Mouse (Mus musculus) MEL (cell line): ENCODE data around the gene Spink2. TPM values are rescaled to one million over a fixed set of nuclear protein-coding genes. Genes with fewer than 3 reads are reported as not detected.

Experiments used
- DNase-seq: peaks from one replicate; pipeline ENCODE4 v3.0.0; 2011; ENCODE audit warnings: low read depth, low spot score
- H3K27ac ChIP-seq: 2 replicates; pipeline ENCODE4 v1.5.1; 2012; ENCODE audit warnings: low read depth, mild to moderate bottlenecking, control low read depth, low read length, moderate library complexity; ENCODE audit not compliant: control insufficient read depth
- H3K27me3 ChIP-seq, 2 experiments: fragments of 150-350 bp in 1 of 2; sonication (generic) in 1 of 2; 2 replicates each; pipeline ENCODE4 v1.6.1; 2012; ENCODE audit warnings: low read length in 2 of 2, mild to moderate bottlenecking in 2 of 2, improper control_type of control experiment in 1 of 2, moderate library complexity in 1 of 2; ENCODE audit not compliant: insufficient read depth in 2 of 2, control insufficient read depth in 1 of 2
- H3K36me3 ChIP-seq, 2 experiments: 2 replicates each; pipeline ENCODE4 v1.6.1; 2012 to 2014; ENCODE audit warnings: low read length in 2 of 2, improper control_type of control experiment in 1 of 2, inconsistent platforms in 1 of 2, mild to moderate bottlenecking in 1 of 2; ENCODE audit not compliant: insufficient read depth in 2 of 2, control insufficient read depth in 1 of 2
- H3K4me1 ChIP-seq, 2 experiments: fragments of 150-350 bp in 1 of 2; sonication (generic) in 1 of 2; 2 replicates each; pipeline ENCODE4 v1.6.1; 2012; ENCODE audit warnings: low read length in 2 of 2, improper control_type of control experiment in 1 of 2, mild to moderate bottlenecking in 1 of 2; ENCODE audit not compliant: insufficient read depth in 2 of 2, control insufficient read depth in 1 of 2
- H3K4me3 ChIP-seq, 2 experiments: fragments of 150-350 bp in 1 of 2; sonication (generic) in 1 of 2; 2 replicates each; pipeline ENCODE4 v1.5.1; 2012; ENCODE audit warnings: low read depth in 2 of 2, low read length in 2 of 2, mild to moderate bottlenecking in 2 of 2, moderate library complexity in 2 of 2, control low read depth in 1 of 2, improper control_type of control experiment in 1 of 2; ENCODE audit not compliant: control insufficient read depth in 1 of 2, insufficient read depth in 1 of 2
- H3K79me2 ChIP-seq: 2 replicates; pipeline ENCODE4 v1.6.1; 2012; ENCODE audit warnings: mild to moderate bottlenecking, low read length, moderate library complexity; ENCODE audit not compliant: control insufficient read depth, poor library complexity, insufficient read depth
- H3K9ac ChIP-seq: 2 replicates; pipeline ENCODE4 v1.6.1; 2012; ENCODE audit warnings: low read depth, mild to moderate bottlenecking, control low read depth, low read length, moderate library complexity; ENCODE audit not compliant: control insufficient read depth, poor library complexity, severe bottlenecking
- H3K9me3 ChIP-seq: fragments of 150-350 bp; sonication (generic); replicated peaks from 2 replicates; pipeline ENCODE4 v1.6.1; 2012; ENCODE audit warnings: mild to moderate bottlenecking, low read length, improper control_type of control experiment, moderate library complexity; ENCODE audit not compliant: insufficient read depth
- CHD2 ChIP-seq: IDR thresholded peaks from 2 replicates; pipeline ENCODE4 v1.6.1; 2011; ENCODE audit warnings: low read length, improper control_type of control experiment
- E2F4 ChIP-seq: IDR thresholded peaks from 2 replicates; pipeline ENCODE4 v1.6.1; 2011; ENCODE audit warnings: low read depth, low read length, improper control_type of control experiment, borderline replicate concordance
- EP300 ChIP-seq, 2 experiments: IDR thresholded peaks; 2 replicates each; pipeline ENCODE4 v1.6.1; 2011; ENCODE audit warnings: improper control_type of control experiment in 2 of 2, low read length in 2 of 2, low read depth in 1 of 2, mild to moderate bottlenecking in 1 of 2
- ETS1 ChIP-seq: IDR thresholded peaks from 2 replicates; pipeline ENCODE4 v1.6.1; 2012; ENCODE audit warnings: low read depth, mild to moderate bottlenecking, inconsistent platforms, low read length, improper control_type of control experiment, moderate library complexity
- GABPA ChIP-seq: IDR thresholded peaks from 2 replicates; pipeline ENCODE4 v1.6.1; 2012; ENCODE audit warnings: low read depth, mild to moderate bottlenecking, inconsistent platforms, low read length, improper control_type of control experiment, moderate library complexity
- GATA1 ChIP-seq: IDR thresholded peaks from 2 replicates; pipeline ENCODE4 v1.6.1; 2011; ENCODE audit warnings: low read depth, low read length, improper control_type of control experiment
- HCFC1 ChIP-seq: IDR thresholded peaks from 2 replicates; pipeline ENCODE4 v1.6.1; 2012; ENCODE audit warnings: low read depth, mild to moderate bottlenecking, inconsistent platforms, low read length, improper control_type of control experiment, moderate library complexity
- JUND ChIP-seq: IDR thresholded peaks from 2 replicates; pipeline ENCODE4 v1.6.1; 2011; ENCODE audit warnings: low read depth, mild to moderate bottlenecking, improper control_type of control experiment, low read length
- MAFK ChIP-seq: IDR thresholded peaks from 2 replicates; pipeline ENCODE4 v1.6.1; 2011; ENCODE audit warnings: low read depth, mild to moderate bottlenecking, low read length, improper control_type of control experiment, borderline replicate concordance
- MAX ChIP-seq: IDR thresholded peaks from 2 replicates; pipeline ENCODE4 v1.6.1; 2011; ENCODE audit warnings: low read length, improper control_type of control experiment
- MEF2A ChIP-seq: IDR thresholded peaks from 2 replicates; pipeline ENCODE4 v1.6.1; 2014; ENCODE audit warnings: low read depth, mild to moderate bottlenecking, inconsistent platforms, low read length, improper control_type of control experiment; ENCODE audit not compliant: poor library complexity, insufficient replicate concordance, severe bottlenecking; ENCODE audit errors: extremely low read depth
- MXI1 ChIP-seq: IDR thresholded peaks from 2 replicates; pipeline ENCODE4 v1.6.1; 2011; ENCODE audit warnings: mild to moderate bottlenecking, low read depth, low read length, improper control_type of control experiment
- MYB ChIP-seq: IDR thresholded peaks from 2 replicates; pipeline ENCODE4 v1.6.1; 2011; ENCODE audit warnings: mild to moderate bottlenecking, low read depth, low read length, improper control_type of control experiment
- MYC ChIP-seq: IDR thresholded peaks from 2 replicates; pipeline ENCODE4 v1.6.1; 2011; ENCODE audit warnings: low read depth, mild to moderate bottlenecking, low read length, improper control_type of control experiment, moderate library complexity
- NELFE ChIP-seq: IDR thresholded peaks from 2 replicates; pipeline ENCODE4 v1.6.1; 2011; ENCODE audit warnings: low read depth, low read length, improper control_type of control experiment
- POLR2A ChIP-seq, 2 experiments: IDR thresholded peaks; 2 replicates each; pipeline ENCODE4 v1.6.1; 2011 to 2012; ENCODE audit warnings: low read length in 2 of 2, mild to moderate bottlenecking in 2 of 2, control low read depth in 1 of 2, improper control_type of control experiment in 1 of 2, low read depth in 1 of 2, moderate library complexity in 1 of 2; ENCODE audit not compliant: control insufficient read depth in 1 of 2, insufficient read depth in 1 of 2, poor library complexity in 1 of 2
- POLR2AphosphoS2 ChIP-seq: IDR thresholded peaks from 2 replicates; pipeline ENCODE4 v1.6.1; 2011; ENCODE audit warnings: low read length, improper control_type of control experiment
- POLR2AphosphoS5 ChIP-seq: IDR thresholded peaks from 2 replicates; pipeline ENCODE4 v1.6.1; 2012; ENCODE audit warnings: low read depth, borderline replicate concordance, mild to moderate bottlenecking, inconsistent platforms, low read length, moderate library complexity, mixed read lengths
- RCOR1 ChIP-seq: IDR thresholded peaks from 2 replicates; pipeline ENCODE4 v1.6.1; 2012; ENCODE audit warnings: low read depth, mild to moderate bottlenecking, inconsistent platforms, low read length, improper control_type of control experiment
- SMC3 ChIP-seq: IDR thresholded peaks from 2 replicates; pipeline ENCODE4 v1.6.1; 2011; ENCODE audit warnings: low read depth, low read length, improper control_type of control experiment
- TAL1 ChIP-seq: IDR thresholded peaks from 2 replicates; pipeline ENCODE4 v1.6.1; 2012; ENCODE audit warnings: mild to moderate bottlenecking, inconsistent platforms, low read length, moderate library complexity, mixed read lengths
- TBP ChIP-seq: IDR thresholded peaks from 2 replicates; pipeline ENCODE4 v1.8.0; 2011; ENCODE audit warnings: low read depth, low read length, improper control_type of control experiment
- TCF12 ChIP-seq: IDR thresholded peaks from 2 replicates; pipeline ENCODE4 v1.6.1; 2014; ENCODE audit warnings: low read depth, mild to moderate bottlenecking, inconsistent platforms, low read length, improper control_type of control experiment, moderate library complexity
- USF1 ChIP-seq: IDR thresholded peaks from 2 replicates; pipeline ENCODE4 v1.6.1; 2014; ENCODE audit warnings: low read depth, mild to moderate bottlenecking, inconsistent platforms, low read length, improper control_type of control experiment, moderate library complexity
- USF2 ChIP-seq, 2 experiments: IDR thresholded peaks; 2 replicates each; pipeline ENCODE4 v1.6.1; 2011 to 2012; ENCODE audit warnings: improper control_type of control experiment in 2 of 2, low read length in 2 of 2, borderline replicate concordance in 1 of 2, inconsistent platforms in 1 of 2, low read depth in 1 of 2, mild to moderate bottlenecking in 1 of 2; ENCODE audit not compliant: insufficient read depth in 1 of 2
- ZKSCAN1 ChIP-seq: IDR thresholded peaks from 2 replicates; pipeline ENCODE4 v1.6.1; 2012; ENCODE audit warnings: low read depth, mild to moderate bottlenecking, inconsistent platforms, low read length, improper control_type of control experiment, moderate library complexity
- ZMIZ1 ChIP-seq: IDR thresholded peaks from 2 replicates; pipeline ENCODE4 v1.6.1; 2012; ENCODE audit warnings: low read depth, mild to moderate bottlenecking, inconsistent platforms, low read length, improper control_type of control experiment, moderate library complexity
- polyA plus RNA-seq, 2 experiments: library from polyadenylated mRNA; stranded (reverse) in 1 of 2; unstranded in 1 of 2; fragments of >175 nt in 1 of 2; fragments of >200 nt in 1 of 2; gene quantifications; 2 replicates each; pipeline versions ENCODE4 v1.2.1 to v1.2.4; 2012; ENCODE audit warnings: low replicate concordance in 2 of 2, low read depth in 1 of 2; ENCODE audit not compliant: insufficient read length in 2 of 2, insufficient read depth in 1 of 2, missing spikeins in 1 of 2
- total RNA-seq: library from RNA; depleted of rRNA; stranded (reverse); fragments of 300-350 nt; gene quantifications from 2 replicates; pipeline ENCODE4 v1.2.3, GENCODE M21; 2012

The Spink2 gene
- total and polyA plus RNA-seq, 3 experiments = not detected

- no peak overlapping the region for H3K4me3 ChIP-seq
- no peak overlapping the region for H3K9ac ChIP-seq
- H3K9me3 ChIP-seq = no peaks in the 10 kb centered on the region
- TF ChIP-seq TBP (no peak), MXI1 (no peak), POLR2AphosphoS5 (no peak), E2F4 (no peak), GABPA (no peak), EP300 (IDR thresholded peaks at IDR 0.05; ENCODE audit: low read depth in 1 of 2, low read length in 2 of 2) (no peak), ETS1 (no peak), MEF2A (no peak), MAFK (no peak), TCF12 (no peak), USF1 (no peak), GATA1 (no peak), POLR2A (IDR thresholded peaks at IDR 0.05; ENCODE audit: control insufficient read depth in 1 of 2, insufficient read depth in 1 of 2, low read depth in 1 of 2, low read length in 2 of 2, poor library complexity in 1 of 2) (no peak), TAL1 (no peak), HCFC1 (no peak), SMC3 (no peak), ZKSCAN1 (no peak), USF2 (IDR thresholded peaks at IDR 0.05; ENCODE audit: borderline replicate concordance in 1 of 2, insufficient read depth in 1 of 2, low read depth in 1 of 2, low read length in 2 of 2) (no peak), MYC (no peak)
- 0 out of 4 replicates have a peak, but pooled peaks cover 0 to 3% of the 10 kb centered on the region in 2 experiments for H3K36me3 ChIP-seq
- no peaks in the 10 kb centered on the region for H3K27me3 ChIP-seq
- no peak overlapping the region for H3K27ac ChIP-seq
- H3K79me2 ChIP-seq = no peaks in the 10 kb centered on the region
- H3K4me1 ChIP-seq = peaks cover 0 to 21% of the 10 kb centered on the region in 2 experiments; a peak in 2 of 4 replicates
- DNase-seq = no peak
Measured at GRCm38 (mm10) chr5:77181508-77181907, 29.8 kb downstream of the Spink2 start.

- no peak overlapping the region for H3K27ac ChIP-seq
- no peak overlapping the region for H3K9ac ChIP-seq
- H3K4me1 ChIP-seq = peaks cover 11 to 30% of the 10 kb centered on the region in 2 experiments
- no peaks in the 10 kb centered on the region for H3K9me3 ChIP-seq
- no peak for DNase-seq
- no peaks in the 10 kb centered on the region for H3K27me3 ChIP-seq
- H3K4me3 ChIP-seq = no peak overlapping the region
- H3K36me3 ChIP-seq = peaks cover 0 to 19% of the 10 kb centered on the region in 2 experiments; a peak in 2 of 4 replicates
- H3K79me2 ChIP-seq = no peaks in the 10 kb centered on the region
- TF ChIP-seq CHD2 (no peak), GATA1 (no peak), MAX (no peak), ZKSCAN1 (no peak), ZMIZ1 (no peak), TAL1 (no peak), USF1 (no peak), JUND (no peak), HCFC1 (no peak), ETS1 (no peak), POLR2AphosphoS2 (no peak), TCF12 (no peak), MYB (no peak), MEF2A (no peak), MAFK (no peak), POLR2AphosphoS5 (no peak), EP300 (IDR thresholded peaks at IDR 0.05; ENCODE audit: low read depth in 1 of 2, low read length in 2 of 2) (no peak), NELFE (no peak), RCOR1 (no peak)
Measured at GRCm38 (mm10) chr5:77178976-77179375, 32.3 kb downstream of the Spink2 start.
